Mouse (Mus musculus) lung, adult 2 months (tissue): ENCODE data around the gene Ctso.

ENCODE experiments used
- CTCF ChIP-seq: fragments of 200-500 bp; IDR thresholded peaks from 2 replicates; pipeline ENCODE4 v1.5.1; 2011; ENCODE audit warnings: mild to moderate bottlenecking, low read length, control low read depth; ENCODE audit not compliant: insufficient read depth
- POLR2A ChIP-seq: fragments of 200-500 bp; IDR thresholded peaks from 2 replicates; pipeline ENCODE4 v1.6.1; 2011; ENCODE audit warnings: low read depth, mild to moderate bottlenecking, control low read depth, low read length, borderline replicate concordance; ENCODE audit errors: extremely low read depth

GRCm38 (mm10) chr3:81981990-81982389 is 49.6 kb downstream of the Ctso start, which contains the start of gene Asic5:
- TF ChIP-seq CTCF (no peak), POLR2A (no peak)
